Mouse (Mus musculus) retina, postnatal 1 day (tissue): ENCODE results near the gene Krtap9-3.
"Not testable (repeated sequence)": the region's sequence is repeated elsewhere in the genome, so short reads cannot be mapped to it uniquely, and the experiment has no call there.

Experiments used
- DNase-seq: peaks from one replicate; pipeline ENCODE4 v3.0.0-alpha.2; 2012

Krtap9-3 gene

DNA sequence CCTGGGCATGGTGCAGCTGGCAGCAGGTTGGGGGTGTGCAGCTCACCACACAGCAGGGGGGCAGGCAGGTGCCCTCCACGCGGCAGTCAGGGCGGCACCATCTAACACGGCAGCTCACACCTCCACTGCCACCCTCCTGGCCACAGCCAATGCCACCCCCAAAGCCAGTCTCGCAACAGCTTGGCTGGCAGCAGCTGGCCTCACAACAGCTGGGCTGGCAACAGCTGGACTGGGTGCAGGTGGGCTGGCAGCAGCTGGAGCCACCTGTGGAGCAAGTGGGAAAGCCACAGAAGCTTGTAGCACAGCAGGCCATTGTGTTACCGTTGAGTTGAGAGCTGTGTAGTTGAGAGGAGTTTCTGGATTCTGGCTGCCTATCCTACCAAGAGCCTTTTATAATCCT is at the start of gene Krtap9-3:
TSS of gene Krtap9-3 (minus strand) at position 364 of the 400 bp plus-strand sequence.
- DNase-seq: not testable (repeated sequence)

DNA sequence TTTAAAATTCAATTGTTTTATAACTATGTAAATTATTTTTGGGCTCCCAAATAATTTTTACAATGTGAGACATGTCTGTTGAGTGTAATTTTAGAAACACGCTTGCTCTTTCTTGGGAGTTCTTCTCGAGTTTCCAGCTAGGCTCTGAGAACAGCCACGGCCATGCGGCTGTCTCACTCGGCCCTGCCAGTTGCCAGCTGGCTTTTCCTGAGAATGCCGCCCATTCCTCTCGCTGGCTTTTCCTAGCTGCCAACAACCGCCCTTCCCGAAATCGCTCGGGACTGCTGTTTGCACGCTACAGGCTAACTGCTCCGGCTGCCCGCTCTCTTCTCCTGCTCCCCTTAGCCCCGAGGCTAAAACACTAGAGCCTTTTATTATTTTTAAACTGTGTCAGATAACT is 48.5 kb upstream of the Krtap9-3 start:
- DNase-seq: no peak

DNA sequence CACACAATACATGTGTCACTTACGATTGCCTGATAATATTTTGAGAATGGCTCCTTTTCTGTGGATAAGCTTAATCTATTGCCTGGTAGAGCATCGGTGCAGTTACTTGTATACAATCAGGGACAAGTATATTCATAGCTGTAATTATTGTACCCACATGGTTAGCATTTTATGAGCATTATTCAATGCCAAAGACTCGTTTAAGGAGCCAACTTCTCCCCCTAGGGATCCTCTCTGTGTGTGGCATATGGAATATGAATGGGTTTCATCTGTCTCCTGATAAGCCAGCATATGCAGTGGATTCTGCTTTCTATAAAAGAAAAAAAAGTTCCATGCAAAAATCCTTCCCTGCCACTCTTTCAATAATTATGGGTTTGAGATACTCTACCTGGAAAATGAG is 46.4 kb upstream of the Krtap9-3 start:
- DNase-seq: no peak

DNA sequence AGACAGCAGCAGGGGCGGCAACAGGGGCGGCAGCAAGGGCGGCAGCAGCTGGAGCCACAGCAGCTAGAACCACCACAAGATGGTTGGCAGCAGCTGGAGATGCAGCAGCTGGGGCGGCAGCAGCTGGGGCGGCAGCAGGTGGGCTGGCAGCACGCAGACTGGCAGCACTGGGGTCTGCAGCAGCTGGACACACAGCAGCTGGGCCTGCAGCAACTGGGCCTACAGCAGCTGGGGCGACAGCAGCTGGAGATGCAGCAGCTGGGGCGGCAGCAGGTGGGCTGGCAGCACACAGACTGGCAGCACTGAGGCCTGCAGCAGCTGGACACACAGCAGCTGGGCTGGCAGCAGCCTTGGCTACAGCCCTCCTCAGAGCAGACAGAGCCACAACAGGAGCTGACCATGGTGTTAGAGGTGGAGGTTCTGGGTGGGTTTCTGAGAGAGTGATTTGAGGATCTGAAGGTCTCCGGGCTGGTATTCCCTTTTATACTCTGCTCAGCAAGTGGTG is 45.8 kb upstream of the Krtap9-3 start, which contains the start of gene Krtap4-7:
TSS of gene Krtap4-7 (minus strand) at position 455 of the 505 bp plus-strand sequence.
- not testable (repeated sequence) for DNase-seq

DNA sequence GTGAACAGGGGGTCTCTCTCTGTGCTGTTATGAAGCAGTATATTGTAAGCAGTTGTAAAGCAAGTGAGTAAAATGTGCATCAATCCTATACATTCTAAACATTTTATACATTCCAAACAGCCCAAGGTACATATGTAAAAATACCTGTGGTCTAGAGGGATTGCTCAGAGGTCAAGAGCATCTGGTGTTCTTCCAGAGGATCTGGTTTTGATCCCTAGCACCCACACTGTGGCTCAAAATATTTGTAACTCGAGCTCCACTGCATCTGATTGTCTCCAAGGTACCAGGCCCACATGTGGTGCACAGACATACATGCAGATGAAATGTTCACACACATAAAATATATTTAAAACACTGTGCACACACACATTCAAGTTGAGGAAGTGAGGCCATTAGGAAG is 43.0 kb upstream of the Krtap9-3 start:
- no peak for DNase-seq

DNA sequence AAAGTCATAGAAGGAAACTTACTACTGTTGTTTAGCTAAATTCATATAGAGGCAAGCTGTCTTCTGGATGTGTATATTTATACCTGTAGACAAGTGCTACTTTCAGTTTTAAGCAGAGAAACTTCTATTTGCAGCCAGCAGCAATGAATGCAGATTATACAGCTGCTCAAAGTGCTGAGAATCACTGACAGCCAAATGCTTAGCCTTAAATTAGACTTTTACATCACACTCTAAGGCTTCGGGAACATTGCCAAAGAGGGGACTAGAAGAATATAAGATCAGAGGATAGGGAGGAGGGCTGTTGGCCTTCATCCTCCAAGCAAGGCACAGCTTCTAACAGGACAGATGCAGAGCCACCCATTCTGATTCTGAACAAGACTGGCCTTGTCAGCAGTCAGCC is 39.2 kb upstream of the Krtap9-3 start:
- no peak for DNase-seq

DNA sequence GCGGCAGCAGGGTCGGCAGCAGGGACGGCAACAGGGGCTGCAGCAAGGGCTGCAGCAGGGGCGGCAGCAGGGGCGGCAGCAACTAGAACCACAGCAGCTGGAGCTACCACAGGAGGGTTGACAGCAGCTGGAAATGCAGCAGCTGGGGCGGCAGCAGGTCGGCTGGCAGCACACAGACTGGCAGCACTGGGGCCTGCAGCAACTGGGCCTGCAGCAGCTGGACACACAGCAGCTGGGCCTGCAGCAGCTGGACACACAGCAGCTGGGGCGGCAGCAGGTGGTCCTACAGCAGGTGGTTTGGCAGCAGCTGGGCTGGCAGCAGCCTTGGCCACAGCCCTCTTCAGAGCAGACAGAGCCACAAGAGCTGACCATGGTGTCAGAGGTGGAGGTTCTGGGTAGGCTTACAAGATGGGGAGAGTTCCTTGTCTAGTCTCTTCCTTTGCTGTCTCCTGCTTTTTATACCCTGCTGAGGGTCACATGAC is 36.8 kb upstream of the Krtap9-3 start, which contains the start of gene Krtap4-2:
TSS of gene Krtap4-2 (minus strand) at position 432 of the 482 bp plus-strand sequence.
- no peak for DNase-seq

DNA sequence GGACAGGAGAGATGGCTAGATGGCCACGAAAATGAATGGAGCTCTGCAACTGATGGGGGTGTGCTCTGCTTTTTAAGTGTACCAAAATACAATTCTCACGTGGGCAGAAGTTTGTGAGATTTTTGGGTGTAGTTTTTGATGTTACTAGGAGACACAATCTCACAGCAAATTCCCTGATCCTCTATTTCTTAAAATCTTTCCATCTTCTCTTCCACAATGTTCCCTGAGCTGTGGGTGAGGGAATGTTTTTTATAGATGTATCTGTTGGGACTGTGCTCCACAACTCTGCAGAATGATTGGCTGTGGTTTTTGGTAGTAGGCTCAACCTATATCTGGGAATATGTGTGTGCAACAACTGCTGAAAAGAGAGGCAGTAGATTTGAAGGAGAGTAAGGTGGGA is 35.4 kb upstream of the Krtap9-3 start:
- no peak for DNase-seq

DNA sequence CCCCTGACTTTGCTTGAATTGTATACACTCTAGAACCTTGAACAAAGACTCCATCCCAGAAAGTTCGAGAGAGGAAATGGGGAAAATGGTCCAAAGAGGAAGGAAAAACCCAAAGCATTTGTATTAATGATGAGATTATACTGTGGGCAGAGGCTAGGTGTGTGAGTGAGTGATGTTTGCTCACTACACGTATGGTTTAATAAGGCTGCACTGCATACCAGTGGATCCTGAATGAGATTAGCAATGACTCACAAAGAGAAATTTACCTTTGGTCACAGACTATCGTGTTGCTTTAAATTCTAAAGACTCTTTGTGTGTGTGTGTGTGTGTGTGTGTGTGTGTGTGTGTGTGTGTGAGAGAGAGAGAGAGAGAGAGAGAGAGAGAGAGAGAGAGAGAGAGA is 33.0 kb upstream of the Krtap9-3 start:
- DNase-seq: no peak

DNA sequence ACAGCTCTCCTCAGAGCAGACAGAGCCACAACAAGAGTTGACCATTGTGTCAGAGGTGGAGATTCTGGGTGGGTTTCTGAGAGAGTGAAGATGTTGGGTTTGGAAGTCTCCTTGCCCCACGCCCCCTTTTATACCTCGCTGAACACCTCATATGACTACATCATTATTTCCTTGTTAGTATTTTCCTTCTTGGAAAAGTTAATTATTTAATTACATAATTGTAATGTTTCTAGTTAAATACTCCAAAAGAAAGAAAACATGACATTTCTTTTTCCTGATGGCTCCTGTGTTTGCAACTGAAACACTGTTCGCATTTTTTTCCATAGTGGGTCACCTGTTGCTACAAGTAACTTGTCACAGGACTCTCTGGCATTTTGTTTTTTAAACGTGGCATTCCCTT is 30.2 kb upstream of the Krtap9-3 start, which contains the start of gene Krtap4-1:
TSS of gene Krtap4-1 (minus strand) at position 101 of the 400 bp plus-strand sequence.
- no peak for DNase-seq

DNA sequence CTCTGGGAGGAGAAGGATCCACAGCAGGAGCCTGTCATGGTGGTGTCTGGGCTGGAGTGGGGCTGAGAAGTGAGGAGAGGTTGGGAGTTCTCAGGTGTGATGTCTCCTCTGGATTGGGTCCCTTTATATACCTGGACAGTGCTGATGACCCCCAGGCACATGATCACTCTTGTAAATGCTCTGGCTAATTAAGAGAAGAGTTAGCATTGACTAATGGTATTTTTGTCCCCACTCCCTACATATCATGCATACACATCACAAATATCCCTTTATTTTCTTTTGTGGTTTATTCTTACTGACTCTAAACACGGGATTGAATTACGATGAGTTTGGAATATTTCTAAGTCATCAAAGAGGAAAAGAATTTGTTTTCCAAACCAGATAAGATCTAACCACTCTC is 22.4 kb upstream of the Krtap9-3 start, which contains the start of gene Gm11562:
TSS of gene Gm11562 (minus strand) at position 101 of the 400 bp plus-strand sequence.
- DNase-seq: no peak

DNA sequence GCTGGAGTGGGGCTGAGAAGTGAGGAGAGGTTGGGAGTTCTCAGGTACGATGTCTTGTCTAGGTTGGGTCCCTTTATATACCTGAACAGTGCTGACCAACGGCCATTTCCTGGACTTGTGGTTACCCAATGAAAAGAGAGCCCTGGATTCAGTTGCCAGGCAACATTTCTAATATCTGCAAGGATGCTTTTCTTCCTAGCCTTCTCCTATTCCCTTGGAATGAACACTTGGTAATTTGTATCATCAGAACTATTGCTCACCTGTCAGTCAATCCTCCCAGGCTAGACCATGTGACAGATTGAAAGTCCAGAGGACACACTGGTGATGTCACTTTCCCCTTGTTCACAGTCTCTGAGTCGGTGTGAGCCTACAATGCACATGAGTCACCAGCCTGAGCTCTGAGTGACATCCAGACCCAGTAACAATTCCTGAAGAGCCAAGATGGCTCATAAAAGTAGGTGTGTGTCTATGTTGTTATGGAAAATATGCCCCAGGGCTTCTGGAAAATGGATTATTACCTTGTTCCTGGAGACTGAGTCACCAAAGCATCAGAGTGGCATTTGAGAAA is 17.0 kb upstream of the Krtap9-3 start, which contains the start of gene Krtap2-4:
TSS of gene Krtap2-4 (minus strand) at position 51 of the 568 bp plus-strand sequence.
- no peak for DNase-seq

DNA sequence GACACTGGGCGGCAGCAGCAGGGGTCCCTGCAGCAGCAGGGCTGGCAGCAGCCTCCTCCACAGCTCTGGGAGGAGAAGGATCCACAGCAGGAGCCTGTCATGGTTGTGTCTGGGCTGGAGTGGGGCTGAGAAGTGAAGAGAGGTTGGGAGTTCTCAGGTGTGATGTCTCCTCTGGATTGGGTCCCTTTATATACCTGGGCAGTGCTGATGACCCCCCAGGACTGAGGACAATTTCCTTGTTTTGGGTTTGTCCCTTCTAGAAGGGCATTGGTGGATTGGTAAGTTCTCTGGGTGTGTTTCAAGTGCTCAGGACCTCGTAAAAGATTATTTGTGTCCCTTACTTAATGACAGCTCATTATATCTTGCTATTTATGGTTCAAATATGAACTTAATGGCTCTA is 12.2 kb upstream of the Krtap9-3 start, which contains the start of gene Gm11937:
TSS of gene Gm11937 (minus strand) at position 101 of the 400 bp plus-strand sequence.
- DNase-seq: not testable (repeated sequence)

DNA sequence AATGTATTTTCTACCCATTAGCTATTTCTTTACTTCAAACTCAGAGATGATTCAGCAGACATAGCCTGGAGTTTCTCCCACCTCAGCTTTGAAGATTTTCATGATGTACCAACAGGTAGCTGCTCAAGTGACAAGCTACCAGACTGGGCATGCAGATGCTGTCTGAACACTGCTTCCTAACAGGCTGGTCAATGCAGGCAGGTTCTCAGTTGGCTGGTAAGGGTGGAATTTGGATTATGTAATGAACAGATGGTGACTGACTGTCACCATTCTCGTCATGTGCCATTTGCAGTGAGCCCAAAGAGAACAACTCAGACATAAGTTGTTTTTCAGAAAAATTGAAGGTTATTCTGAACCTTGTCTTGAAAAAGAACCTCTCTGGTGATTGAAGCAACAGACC is 11.2 kb upstream of the Krtap9-3 start:
- DNase-seq: no peak

DNA sequence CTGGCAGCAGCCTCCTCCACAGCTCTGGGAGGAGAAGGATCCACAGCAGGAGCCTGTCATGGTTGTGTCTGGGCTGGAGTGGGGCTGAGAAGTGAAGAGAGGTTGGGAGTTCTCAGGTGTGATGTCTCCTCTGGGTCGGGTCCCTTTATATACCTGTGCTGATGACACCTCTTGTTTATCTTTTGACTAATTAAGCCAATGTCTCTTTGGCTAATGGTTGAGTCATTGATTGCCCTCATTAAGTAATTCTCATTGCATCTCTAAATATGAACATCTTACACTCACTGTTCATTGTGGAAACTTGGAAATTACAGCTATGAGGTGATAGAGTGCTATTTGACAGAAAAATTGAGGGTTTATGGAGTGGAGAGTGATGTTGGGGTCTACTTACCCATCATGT is 5.3 kb upstream of the Krtap9-3 start, which contains the start of gene Gm11938:
TSS of gene Gm11938 (minus strand) at position 101 of the 400 bp plus-strand sequence.
- not testable (repeated sequence) for DNase-seq

DNA sequence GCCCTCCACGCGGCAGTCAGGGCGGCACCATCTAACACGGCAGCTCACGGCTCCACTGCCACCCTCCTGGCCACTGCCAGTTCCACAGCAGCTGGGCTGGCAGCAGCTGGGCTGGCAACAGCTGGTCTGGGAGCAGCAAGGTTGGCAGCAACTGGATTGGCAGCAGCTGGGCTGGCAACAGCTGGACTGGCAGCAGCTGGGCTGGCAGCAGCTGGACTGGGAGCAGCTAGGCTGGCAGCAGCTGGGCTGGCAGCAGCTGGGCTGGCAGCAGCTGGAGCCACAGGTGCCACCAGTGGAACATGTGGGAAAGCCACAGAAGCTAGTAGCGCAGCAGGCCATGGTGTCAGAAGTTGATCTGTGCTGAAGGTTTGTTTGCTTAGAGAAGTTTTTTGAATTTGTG is 6.9 kb downstream of the Krtap9-3 start, which contains the start of gene Krtap1-3:
TSS of gene Krtap1-3 (minus strand) at position 359 of the 400 bp plus-strand sequence.
- DNase-seq: no peak

DNA sequence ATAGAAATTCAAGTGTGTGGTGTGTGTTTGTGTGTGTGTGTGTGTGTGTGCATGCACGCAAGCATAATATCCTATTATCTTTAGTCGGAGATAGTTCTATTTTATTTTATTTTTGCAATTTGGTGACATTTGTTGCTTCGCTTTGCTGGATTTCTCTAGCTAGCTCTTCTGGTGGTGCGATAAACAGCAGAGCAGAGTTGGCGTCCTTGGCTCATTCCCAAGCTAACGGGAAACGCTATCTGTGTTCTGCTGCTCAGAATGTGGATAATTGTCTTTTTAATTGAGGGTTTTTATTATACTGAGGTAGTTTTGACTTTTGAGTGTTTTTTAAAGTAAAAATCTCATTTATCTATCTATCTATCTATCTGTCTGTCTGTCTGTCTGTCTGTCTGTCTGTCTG is 12.8 kb downstream of the Krtap9-3 start:
- no peak for DNase-seq

DNA sequence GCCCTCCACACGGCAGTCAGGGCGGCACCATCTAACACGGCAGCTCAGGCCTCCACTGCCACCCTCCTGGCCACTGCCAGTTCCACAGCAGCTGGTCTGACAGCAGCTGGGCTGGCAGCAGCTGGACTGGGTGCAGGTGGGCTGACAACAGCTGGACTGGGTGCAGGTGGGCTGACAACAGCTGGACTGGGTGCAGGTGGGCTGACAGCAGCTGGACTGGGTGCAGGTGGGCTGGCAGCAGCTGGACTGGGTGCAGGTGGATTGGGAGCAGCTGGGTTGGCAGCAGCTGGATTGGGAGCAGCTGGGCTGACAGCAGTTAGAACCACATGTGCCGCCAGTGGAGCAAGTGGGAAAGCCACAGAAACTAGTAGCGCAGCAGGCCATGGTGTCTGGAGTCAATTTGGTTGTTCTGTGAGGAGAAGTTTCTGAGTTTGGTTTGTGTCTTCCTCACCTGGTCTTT is 14.6 kb downstream of the Krtap9-3 start, which contains the start of gene Krtap1-4:
TSS of gene Krtap1-4 (minus strand) at position 410 of the 460 bp plus-strand sequence.
- no peak for DNase-seq

DNA sequence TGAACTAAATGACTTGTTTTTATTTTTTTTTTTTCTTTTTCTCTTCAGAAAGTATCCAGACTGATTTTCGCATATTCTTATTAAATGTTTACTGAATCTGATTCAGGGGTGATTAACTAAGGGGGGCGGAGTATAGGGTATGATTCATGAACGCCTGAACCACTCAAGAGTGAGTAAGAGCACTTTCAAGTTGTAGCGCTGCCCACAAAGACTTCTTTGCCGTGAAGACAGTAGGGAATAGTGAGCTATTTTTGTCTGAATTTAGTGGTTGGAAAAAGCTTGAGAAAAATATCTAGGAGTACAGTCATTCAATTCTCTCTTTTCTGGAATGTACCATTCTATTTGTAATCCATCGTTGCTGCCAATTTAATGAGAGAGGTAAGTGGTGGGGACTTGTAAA is 16.3 kb downstream of the Krtap9-3 start:
- no peak for DNase-seq

DNA sequence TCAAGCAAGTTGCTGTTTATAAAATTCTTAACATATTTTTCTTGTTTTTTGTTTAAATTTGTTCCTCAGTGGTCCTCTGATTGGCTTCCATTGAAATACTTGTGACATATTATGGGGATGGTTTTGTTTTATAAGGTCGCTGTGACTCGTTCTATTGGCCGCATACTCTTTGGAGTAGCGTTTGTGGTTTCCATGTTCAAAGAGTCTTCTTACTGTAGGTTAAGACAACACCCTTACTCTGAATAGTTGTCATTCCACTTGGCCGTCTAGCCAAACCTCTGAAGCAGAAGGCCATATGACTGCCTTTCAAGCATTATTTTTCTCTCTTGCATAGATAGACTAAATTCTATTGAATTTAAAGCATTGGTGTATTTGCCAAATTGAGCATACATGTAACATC is 16.9 kb downstream of the Krtap9-3 start:
- DNase-seq: no peak

DNA sequence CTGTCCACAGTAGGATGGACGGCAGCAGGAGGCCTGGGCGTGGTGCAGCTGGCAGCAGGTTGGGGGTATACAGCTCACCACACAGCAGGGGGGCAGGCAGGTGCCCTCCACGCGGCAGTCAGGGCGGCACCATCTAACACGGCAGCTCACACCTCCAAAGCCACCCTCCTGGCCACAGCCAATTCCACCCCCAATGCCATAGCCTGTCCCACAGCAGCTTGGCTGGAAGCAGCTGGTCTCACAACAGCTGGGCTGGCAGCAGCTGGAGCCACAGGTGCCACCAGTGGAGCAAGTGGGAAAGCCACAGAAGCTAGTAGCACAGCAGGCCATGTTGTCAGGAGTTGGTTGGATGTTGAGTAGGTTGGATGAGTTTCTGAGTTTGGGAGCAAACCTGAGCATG is 17.3 kb downstream of the Krtap9-3 start, which contains the start of gene Krtap1-5:
TSS of gene Krtap1-5 (minus strand) at position 381 of the 400 bp plus-strand sequence.
- no peak for DNase-seq

DNA sequence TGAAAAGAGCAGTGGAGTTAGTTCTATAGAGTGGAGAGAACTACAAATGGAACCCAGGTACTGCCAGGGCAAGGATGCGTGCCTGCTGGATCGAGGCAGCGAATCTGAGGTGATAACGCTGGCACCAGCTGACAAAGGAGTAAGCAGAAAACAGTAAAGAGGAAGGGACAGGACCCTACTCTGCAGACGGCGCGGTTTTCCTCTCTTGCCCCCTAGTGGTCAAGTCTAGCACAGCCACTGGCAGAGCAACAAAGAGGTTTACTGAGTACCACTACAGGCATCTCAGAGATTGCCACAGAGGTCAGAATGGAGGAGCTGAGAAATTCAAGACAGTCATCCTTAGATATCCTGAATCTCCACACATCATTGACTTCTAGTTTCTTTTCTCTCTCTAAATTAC is 23.8 kb downstream of the Krtap9-3 start:
- peak; percentile 85 for DNase-seq

DNA sequence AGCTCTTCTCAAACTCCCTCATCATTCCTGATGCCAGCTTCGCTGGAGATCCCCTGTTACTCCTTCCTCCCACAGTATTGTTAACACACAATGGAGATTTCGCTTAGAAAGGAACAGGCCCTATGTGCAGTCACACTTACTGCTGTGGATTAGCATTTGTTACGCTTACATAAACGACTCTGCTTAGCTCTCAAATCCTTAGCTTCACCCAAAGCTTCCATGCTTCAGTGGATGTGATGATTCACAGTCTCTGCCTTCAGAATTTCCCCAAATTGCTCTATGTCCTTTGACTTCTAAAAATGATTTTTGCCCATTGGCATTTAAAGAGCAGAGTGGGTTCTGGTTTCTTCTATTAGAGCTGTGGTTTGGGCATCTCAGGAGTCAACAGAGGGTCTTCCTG is 24.7 kb downstream of the Krtap9-3 start:
- DNase-seq: no peak

DNA sequence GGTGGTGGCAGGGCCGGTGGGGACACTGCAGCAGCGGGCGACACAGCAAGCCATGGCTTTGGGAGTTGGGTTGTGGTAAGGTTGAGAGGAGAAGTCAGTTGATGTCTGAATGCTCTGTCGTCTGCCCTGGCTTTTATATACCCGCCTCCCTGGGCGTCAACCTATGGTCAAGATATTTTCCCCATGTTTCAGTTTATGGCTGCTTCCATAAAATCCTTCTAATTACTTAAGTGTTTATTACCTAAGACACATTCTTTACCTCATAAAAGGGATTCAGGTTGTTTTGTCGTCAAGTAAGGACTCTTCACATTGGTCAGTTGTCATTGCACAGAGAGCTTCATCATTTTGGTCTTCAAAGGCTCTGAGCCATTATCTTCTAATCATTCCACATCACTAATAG is 31.4 kb downstream of the Krtap9-3 start, which contains the start of gene Krtap3-1:
TSS of gene Krtap3-1 (minus strand) at position 101 of the 400 bp plus-strand sequence.
- DNase-seq: no peak
